Mouse (Mus musculus) lung, adult 2 months (tissue): ENCODE measurements around the gene 1810055G02Rik.

Experiments
- CTCF ChIP-seq: fragments of 200-500 bp; IDR thresholded peaks from 2 replicates; pipeline ENCODE4 v1.5.1; 2011; ENCODE audit warnings: mild to moderate bottlenecking, low read length, control low read depth; ENCODE audit not compliant: insufficient read depth
- POLR2A ChIP-seq: fragments of 200-500 bp; IDR thresholded peaks from 2 replicates; pipeline ENCODE4 v1.6.1; 2011; ENCODE audit warnings: low read depth, mild to moderate bottlenecking, control low read depth, low read length, borderline replicate concordance; ENCODE audit errors: extremely low read depth

DNA sequence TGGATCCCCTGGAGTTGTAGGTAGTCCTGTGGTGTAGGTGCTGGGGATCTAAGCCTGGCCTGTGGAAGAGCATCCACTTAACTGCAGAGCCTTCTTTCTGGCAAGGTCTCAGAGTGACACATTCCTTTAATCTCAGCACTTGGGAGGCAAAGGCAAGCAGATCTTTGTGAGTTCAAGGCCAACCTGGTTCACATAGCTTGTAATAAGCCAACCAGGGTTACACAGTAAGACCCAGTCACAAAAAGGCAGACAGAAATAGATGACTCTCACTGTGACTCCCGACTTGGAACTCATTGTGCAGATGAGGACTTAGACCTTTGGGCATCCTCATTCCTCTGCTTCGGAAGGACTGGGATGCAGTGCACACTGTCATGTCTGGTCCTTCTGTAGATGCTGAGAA is 2.3 kb downstream of the 1810055G02Rik start:
- no peak for TF ChIP-seq CTCF
- TF ChIP-seq POLR2A, result no peak
